8 mouse cellular contexts compared by ENCODE assay signal in genomic region chr11:66167801-66168651, GRCm38 (mm10). TPM values are rescaled to one million over a fixed set of nuclear protein-coding genes. Genes with fewer than 3 reads are reported as not detected.
DNase-seq lines count a peak whose midpoint lies in the region; ATAC-seq lines count a peak whose summit lies in the region.

Gene Dnah9, minus strand, starts transcription at chr11:66168551.

- peak within 1 kb of the TSS; percentile 69 for H3K9ac ChIP-seq in hindbrain, embryonic 12.5 days

- H3K36me3 ChIP-seq in hindbrain, embryonic 12.5 days, result no peaks in the 10 kb centered on the region

- ATAC-seq in hindbrain, embryonic 12.5 days (ENCODE audit: low FRiP score), result peak; percentile 95

- peak; percentile 34 to 40 for DNase-seq in adrenal gland, adult 18-20 months (ENCODE audit: low spot score in 2 of 2)
- DNase-seq in cerebellum, postnatal 36 days, result peak; percentile 54 to 61
- peak; percentile 87 to 90 for DNase-seq in frontal cortex, postnatal 36 days (ENCODE audit: low spot score in 2 of 2)
- peak; percentile 94 for DNase-seq in layer of hippocampus, adult 9-11 months
- DNase-seq in lung, adult 18-20 months, result peak; percentile 82 to 88
- DNase-seq in ovary, postnatal 14 days (ENCODE audit: low spot score), result peak; percentile 55
- peak; percentile 75 for DNase-seq in yolk sac, embryonic 10.5 days (ENCODE audit: low spot score)

- H3K4me3 ChIP-seq in hindbrain, embryonic 12.5 days, result peak within 1 kb of the TSS; percentile 58

- H3K4me2 ChIP-seq in hindbrain, embryonic 12.5 days (replicated peaks), result peak within 1 kb of the TSS; percentile 95

- H3K4me1 ChIP-seq in hindbrain, embryonic 12.5 days, result peaks cover 6% of the 10 kb centered on the region; the same call in 1 of the 2 replicates

- WGBS in hindbrain, embryonic 12.5 days, result 1% methylated on average over 47 of the region's 53 CpGs

- H3K27me3 ChIP-seq in hindbrain, embryonic 12.5 days, result peaks cover 2% of the 10 kb centered on the region; the same call in 1 of the 2 replicates

- peak within 1 kb of the TSS; percentile 83 for H3K27ac ChIP-seq in hindbrain, embryonic 12.5 days

- H3K9me3 ChIP-seq in hindbrain, embryonic 12.5 days (replicated peaks), result no peaks in the 10 kb centered on the region

RNA-seq across cellular contexts. Expression of gene Dnah9, which starts in this region (rescaled TPM):
- not detected for total RNA-seq in adrenal gland, adult 18-20 months (2021)
- polyA plus RNA-seq in hindbrain, embryonic 12.5 days (2016; fragmentation: Nextera tagmentation; extraction: Ambion mirVana), result 2.7 and 3.0 TPM in 2 replicates

Comparison
In these comparisons a context has a peak if more than half of its experiments do, and no peak if none do; other contexts are left out.
1. Peak in every context shown above with its lines: DNase-seq, ATAC-seq, H3K4me3 ChIP-seq and H3K27ac ChIP-seq.
2. Peak in DNase-seq in adrenal gland, adult 18-20 months; RNA of the gene not detected or under 1 TPM.
3. DNase-seq: peak in every context shown above with its lines; median percentile 94 in layer of hippocampus, adult 9-11 months; 88 in frontal cortex, postnatal 36 days; 85 in lung, adult 18-20 months; 75 in yolk sac, embryonic 10.5 days; 58 in cerebellum, postnatal 36 days; 55 in ovary, postnatal 14 days; 37 in adrenal gland, adult 18-20 months.